Mouse (Mus musculus) ZHBTc4 (cell line): ENCODE measurements around the gene Gnpat.
"Not testable (repeated sequence)": the region's sequence is repeated elsewhere in the genome, so short reads cannot be mapped to it uniquely, and the experiment has no call there.

Experiments
- DNase-seq: peaks from one replicate; pipeline ENCODE4 v3.0.0-alpha.2; 2011; ENCODE audit warnings: low read depth, low spot score

The Gnpat gene

DNA sequence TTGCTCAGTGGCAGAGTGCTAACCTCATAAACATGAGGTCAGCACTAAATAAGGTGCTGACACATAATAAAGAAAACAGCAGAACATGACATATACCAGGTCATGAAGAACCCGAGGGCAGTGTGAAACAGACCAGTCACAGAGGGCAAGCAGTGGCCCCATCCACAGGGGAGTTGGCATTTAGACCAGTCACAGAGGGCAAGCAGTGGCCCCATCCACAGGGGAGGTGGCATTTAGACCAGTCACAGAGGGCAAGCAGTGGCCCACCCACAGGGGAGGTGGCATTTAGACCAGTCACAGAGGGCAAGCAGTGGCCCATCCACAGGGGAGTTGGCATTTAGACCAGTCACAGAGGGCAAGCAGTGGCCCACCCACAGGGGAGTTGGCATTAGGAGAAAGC, 19.9 kb upstream of the Gnpat start:
- not testable (repeated sequence) for DNase-seq

DNA sequence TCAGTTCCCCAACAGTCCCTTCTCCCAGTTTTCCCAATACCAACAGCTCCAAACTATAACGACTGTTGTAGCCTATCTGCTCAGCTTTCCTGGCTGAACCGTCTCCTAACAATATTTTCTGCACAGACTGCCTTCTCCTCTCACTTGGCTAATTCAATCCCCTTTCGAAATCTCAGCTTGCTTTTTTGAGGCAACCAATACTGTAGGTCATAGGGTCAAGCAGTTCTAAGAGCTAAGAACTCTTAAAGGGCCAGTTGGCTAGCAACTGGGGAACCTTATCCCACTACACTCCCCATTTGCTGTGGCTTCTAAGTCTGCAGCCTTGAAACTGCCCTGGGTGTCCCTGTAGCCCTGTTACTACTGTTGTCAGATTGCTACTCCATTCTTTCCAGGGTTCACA, 17.7 kb upstream of the Gnpat start:
- DNase-seq: no peak

DNA sequence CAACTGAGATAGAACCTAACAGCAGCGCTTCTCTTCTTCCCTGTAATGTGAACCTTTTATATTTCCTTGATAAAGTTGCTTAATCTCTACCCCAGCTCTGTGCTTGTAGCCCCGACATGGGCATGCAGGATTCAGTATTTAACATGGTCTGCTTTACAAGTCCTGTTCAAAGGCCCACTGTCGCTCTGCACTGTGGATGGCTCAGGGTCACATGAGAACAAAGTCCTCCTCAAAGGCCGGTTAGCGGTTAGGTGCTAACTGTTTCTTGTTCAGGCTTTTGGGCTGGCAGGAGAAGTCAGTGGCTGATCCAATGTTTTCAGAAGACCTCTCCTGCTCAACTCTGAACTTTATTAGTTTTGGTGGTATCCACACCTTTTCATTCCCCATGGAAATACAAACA, 17.3 kb upstream of the Gnpat start:
- no peak for DNase-seq

DNA sequence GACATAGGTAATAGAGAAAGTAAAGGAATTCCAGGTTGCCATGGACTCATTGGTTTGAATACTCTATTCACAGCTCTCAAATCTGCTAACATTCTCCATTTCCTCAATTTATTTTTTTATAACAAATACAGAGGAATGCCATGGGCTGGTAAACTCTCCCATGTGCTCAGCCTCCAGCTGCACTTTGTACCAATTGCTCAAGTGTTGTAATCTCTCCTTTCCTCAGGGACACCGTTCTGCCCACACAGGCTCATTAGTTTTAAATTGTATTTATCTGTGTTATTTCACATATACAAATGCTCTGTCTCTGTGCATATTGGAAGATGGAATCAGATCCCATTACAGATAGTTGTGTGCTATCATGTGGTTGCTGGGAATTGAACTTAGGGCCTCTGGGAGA, 9.3 kb upstream of the Gnpat start:
- DNase-seq: no peak

DNA sequence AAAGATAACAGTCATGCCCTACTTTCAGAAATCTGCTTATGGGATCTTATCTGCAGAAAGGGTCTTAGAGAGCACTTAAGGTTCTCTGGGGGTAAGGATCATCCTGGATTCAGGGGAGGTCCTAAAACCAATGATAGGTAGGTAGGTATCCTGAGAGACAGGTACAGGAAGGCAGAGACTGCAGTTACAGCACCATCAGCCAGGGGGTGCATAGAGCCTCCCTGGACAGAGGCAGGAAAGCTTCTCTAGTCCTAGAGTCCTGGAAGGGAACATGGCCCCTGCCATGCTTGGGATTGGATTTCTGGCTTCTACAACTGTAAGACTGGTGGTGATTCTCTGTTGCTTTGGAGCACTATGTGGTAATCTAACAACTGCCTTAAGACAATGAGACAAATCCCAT, 3.4 kb upstream of the Gnpat start:
- peak; percentile 74 for DNase-seq

DNA sequence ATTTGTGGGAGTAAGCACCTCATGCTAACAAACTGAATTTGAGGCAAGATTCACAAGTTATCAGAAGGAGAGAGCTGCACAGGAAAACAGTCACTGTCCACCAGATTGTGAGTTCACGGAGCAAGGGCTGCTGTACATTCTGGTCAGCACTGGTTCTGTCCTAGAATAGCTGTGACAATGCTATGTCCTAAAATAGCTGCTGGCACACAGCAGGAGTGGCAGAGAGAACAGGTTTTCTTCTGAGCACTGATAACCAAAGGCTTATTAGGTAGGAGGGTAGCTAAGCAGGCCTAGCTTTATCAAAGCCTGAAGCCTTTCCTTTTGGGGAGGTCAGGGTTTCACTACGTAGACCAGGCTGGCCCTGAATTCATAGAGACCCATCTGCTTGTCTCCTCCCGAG, 2.6 kb upstream of the Gnpat start:
- DNase-seq: no peak

DNA sequence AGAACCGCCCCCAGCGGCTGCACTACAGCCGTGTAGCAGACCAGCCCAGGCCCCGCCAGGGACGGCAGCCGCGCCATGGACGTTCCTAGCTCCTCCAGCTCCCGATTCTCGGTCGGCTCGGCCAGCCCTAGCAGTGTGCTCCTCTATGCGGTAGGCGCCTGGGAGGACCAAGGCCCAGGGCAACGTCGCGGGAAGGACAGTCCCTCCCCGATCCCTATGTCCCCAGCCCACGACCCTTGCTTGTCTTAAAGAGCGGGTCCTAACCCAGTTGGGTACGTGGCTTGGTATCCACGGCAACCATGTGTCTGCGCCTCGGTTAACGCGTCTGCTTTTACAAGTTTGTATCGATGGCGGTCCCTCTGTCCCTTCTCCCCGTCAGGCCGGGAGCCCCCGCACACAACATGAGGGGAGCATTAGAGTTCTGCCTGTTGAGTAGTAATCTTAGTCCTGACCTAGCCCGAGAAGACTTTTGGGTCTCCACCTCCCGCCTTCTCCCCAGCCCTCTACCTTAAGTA, 387 bp downstream of the Gnpat start:
- no peak for DNase-seq

DNA sequence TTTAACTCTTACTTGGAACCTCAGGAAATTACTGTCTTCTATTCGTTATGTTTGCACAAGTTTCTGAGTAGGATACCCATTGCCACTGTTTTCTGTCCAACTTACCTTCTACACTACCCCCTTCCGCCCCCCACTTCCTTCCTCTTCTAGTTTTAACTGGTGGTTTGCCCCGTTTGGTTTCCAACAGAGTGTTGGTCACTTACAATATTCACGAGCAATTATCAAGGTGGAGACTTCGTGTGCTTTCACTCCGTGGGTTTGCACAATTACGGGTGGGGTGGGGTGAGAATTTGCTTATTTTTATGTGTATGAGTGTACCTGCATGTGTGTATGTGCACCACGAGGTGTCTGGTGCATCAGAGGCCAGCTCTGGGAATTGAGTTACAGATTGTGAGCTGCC, 896 bp downstream of the Gnpat start:
- no peak for DNase-seq

DNA sequence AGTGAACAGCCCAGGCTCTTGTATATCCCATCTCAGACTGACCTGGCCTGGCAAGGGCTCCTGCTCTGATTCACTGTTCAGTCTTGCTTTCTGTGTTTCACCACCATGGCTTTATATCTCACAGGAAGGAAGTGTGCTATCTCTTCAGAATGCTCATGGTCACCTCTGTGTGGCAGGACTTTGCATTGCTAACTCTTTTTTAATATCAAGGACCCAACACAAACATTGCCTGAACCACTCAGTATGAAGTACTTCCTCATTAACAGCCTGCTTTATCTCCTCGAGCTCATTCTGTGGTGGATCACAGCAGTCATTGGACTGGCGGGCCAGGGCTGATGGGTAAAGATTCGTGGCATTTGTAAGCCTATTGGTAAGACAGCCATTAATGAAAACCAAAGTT, 3.8 kb downstream of the Gnpat start:
- no peak for DNase-seq

DNA sequence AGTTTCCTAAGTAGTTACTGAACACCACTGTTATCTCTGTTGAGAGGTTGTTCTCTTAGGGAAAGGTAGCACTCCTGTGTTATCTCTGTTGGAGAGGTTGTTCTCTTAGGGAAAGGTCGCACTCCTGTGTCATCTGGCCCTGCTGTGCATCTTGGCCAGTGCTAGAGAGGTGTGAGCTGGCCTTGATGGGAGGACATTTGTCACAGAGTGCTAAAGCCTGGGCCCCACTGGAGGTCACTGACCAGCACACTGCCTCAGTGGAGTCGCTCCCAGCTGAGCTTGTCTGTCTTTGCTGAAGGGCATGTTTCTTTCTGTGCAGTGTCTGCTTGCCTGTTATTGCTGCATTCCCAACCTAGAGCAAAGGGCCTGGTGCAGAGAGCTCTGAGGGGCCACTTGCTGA, 4.3 kb downstream of the Gnpat start:
- no peak for DNase-seq

DNA sequence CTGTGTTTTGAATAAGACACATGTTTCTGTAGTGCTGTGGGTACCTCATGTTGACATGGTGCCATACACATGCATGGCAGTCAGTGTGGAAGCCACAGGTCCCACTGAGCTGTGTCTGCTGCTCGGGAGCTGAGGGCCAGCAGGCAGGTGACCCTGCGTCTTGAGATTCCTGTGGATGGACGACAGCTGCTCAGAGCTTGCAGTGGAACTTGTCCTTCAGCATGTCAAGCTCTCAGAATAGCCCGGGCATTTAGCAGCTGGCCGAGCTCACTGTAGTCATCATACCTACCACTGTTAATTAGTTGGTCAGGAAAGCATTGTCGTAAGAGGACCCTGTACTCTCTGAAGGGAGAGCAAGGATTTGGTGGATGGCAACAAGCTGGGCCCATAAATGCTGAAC, 6.9 kb downstream of the Gnpat start:
- DNase-seq: no peak

DNA sequence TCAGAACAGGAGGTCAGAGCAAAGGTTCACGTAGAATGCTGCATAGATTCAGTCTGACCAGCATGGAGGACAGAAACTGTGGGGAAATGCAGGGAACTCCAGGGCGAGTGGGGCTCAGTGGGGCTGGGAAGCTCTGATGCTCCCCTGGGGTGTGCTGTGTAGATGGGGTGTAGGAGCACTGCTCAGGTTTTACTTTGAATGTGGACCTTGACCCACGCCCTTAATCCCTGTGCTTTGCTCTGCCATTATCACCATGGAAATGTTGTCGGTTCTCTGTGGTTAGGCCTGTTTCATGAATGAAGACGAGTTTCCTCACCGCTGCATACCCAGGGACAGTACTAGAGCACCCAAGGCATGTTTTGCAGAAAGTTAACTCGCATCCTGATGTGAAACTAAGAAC, 8.6 kb downstream of the Gnpat start:
- no peak for DNase-seq

DNA sequence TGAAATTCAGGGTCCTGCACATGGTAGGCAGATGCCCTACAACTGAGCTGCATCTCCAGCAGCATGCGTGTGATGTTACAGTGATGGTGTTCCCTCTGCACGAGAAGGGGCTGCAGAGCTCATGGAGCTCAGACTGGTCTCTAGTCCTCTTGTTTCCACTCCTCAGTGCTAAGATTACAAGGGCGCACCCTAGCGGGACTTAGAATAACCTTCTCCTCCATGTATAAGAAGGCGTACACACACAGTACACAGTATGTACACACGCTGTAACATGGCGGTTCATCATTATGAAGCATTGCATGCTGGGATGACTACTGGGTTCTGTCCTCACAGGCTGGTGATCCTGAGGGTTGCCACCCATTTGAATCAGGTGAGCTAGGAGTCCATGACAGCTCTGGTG, 9.2 kb downstream of the Gnpat start:
- peak; percentile 81 for DNase-seq

DNA sequence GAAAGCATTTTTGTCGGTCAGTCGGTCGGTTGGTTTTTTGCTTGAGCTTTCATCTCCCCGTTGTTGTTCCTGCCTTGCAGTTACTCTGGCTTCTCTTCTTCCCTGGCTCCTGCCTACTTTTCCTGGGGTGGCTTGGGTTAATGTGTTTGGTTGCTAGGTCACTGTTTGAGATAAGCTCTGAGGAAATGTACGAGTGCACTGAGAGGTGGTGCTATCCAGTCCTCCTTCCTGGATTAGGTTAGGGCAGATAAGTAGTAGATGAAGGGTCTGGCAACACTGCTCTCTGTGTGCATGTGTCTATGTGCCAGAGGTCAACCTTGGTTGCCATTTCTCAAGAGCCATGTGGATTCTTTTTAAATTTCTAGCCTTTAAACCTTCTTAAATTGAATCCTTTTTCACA, 9.9 kb downstream of the Gnpat start:
- no peak for DNase-seq

DNA sequence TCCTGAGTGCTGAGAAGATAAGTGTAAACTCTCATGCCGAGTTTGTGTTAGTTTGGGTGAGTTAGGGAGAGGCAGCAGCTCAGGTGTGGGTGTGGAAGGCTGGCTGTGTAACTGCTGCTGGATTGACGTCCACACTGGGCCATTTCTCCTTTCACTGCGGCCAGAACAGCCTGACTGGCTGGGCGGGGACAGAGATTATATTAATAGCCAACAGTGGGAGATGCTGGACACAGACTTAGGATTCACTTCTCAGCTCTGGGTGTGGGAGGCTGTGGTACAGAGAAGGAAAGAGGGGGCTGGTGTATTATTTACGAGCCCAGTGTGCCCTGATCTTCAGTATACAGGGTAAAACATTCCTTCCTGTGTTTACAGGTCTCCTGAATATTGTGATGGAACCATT, 15.3 kb downstream of the Gnpat start:
- DNase-seq: no peak

DNA sequence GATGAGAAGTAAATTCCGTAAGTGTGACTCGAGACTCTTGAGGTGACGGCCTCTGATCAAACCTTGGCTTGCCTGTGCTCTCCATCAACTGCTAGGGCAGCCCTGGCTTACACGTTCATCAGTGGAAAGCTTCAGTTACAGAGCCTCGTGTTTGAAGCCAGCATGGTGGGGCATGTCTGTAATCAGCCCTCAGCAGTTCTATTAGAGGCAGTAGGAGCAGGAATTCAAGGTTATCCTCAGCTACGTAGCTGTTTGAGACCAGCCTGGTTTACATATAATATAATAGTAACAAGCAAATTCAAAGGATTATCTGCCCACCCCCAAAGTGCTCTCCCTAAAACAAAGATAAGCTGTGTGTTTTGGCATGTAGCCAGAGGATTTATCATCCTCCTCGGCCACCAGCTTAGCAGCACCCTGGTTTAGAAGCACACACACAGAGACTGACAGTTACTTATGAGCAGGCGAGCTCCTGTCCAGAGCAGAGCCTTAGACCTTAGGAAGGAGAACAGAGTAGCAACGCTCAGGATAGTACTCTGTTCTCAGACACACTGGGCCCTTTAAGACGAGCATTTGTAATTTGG, 16.2 kb downstream of the Gnpat start:
- no peak for DNase-seq

DNA sequence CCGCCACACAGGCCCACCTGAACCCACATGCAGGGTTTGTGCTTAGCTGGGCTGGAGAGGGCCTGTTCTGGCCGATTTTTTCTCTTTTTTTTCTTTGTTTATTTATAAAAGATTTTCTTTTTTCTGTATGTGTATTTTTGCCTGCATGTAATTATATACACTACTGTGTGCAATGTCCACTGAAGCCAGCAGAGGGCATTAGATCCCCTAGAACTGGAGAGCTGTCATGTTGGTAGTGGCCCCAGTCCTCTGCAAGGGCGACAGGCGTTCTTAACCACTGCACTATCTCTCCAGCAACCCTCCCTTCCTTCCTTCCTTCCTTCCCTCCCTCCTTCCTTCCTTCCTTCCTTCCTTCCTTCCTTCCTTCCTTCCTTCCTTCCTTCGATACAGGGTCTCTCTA, 25.6 kb downstream of the Gnpat start:
- peak; percentile 65 for DNase-seq

DNA sequence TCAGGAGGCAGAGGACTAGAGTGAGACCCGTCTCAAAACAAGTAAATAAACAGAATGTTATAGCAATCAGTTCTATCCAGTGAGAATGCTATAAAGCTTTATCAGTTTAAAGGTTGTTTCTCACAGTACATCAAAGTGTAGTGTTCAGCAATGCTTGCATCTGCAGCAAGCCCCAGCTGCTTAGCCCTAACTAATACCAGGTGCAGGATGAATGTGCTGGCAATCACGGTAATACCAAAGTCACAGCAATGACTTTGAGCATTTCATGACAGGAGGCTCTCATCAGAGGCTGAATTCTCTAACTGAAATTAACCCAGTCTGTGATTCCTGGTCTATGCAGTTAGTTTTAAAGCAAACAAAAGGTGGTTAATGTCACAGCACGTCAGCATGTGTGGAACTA, 29.8 kb downstream of the Gnpat start:
- no peak for DNase-seq

DNA sequence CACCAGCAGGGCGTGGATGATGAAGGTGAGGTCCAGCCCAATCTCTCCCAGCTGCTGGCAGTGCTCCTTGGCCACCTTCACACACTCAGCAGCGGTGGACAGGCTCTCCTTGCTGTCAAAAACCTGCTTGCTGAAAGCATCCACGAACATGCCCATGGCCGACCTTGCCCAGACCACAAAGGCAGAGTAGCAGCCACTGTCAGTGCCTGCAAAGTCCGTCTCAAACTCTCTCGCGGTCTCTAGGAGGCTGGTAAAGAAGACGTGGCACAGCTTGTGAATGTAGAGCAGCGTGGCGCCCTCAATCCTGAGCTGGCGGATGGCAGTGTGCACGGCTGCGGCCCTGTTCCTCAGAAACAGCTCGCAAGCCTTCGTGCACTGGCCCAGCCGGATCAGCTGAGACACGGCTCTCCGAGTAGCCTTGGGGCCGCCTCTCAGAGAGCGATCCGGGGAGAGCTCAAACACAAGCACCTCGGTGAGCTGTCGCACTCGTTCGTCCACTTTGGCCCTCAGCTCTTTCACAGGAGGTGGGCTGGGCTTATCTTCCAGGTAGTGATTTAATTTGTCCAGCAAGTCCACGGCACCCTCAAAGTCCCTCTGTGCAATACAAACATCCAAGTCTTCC, 33.3 kb downstream of the Gnpat start:
- peak; percentile 34 for DNase-seq

DNA sequence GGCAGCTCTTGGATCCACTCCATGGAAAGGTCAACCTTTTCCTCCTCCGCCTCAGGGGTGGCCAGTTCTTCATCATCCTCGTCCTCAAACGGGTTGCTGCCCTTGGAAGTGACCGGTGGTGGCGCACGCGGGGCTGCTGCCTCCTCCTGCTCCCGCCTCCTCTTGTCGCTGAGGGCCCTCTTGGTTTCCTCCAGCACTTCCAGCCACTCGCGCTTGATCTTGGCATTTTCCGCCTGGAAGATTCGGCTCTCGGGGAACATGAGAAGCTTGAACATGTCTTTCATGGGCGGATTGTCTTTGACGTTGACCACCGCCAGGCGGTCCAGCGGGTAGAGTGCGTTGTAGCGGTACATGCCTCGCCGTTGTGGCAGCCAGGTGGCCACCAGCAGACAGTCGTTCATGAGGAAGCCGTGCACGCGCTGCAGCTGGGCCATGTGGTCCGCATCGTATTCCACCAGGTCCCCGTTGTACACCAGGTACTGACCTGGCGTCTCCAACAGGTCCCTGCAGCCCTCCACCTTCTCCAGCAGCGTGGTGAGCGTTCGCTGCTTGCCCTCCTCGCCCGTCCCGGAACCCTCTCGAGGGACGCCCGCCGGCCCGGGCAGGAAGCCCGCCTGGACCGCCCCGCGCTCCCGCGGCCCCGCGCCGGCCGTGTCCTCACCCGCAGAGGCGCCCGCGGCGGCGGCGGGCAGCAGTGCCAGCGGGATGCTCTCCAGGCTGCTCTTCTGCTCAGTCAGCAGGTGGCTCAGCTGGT, 34.0 kb downstream of the Gnpat start:
- peak; percentile 49 for DNase-seq

DNA sequence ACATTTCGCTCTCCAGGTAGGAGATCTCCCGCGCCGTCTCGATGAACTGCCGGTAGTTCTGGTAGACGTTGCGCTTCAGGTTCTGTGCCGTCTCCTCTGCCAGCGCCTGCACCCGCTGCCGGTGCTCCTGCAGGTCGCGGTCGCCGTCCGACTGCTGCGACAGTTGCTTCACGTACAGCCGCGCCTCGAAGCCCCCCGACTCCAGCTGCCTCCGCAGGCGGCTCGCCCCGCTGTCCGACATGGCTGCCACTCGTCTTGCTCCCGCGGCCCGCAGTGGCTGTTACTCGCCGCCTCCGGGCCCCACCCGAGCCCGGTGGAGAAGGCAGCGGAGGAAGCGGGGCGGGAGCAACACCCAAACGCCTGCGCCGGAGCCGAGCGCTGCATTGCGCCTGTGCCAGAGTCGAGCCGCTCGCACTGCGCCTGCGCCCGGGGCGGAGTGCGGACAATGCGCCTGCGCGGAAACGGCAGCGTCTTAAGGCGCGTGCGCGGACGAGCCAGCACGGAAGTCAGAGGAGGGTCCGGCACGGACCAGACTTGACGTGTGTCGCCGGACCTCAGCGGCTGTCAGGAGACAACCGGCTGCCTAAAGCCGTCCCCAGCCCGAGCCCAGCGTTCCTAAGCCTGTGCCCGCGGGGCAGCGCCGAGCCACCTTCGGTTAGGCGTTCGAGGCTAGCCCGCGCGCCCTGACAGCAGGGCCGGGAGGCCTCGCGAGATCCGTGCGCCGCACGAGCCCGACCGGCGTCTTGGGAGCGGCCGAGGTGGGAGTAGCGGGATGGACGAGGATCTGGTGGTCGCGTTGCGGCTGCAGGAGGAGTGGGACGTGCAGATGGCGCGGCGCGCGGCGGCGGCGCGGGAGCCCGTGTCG, 34.8 kb downstream of the Gnpat start, which contains the start of the genes Exoc8 and Sprtn:
TSS of gene Exoc8 (minus strand) at position 320 of the 865 bp plus-strand sequence.
TSS of gene Sprtn (plus strand) at position 501 of the 865 bp plus-strand sequence.
- peak; percentile 98 for DNase-seq
